Mouse (Mus musculus): ENCODE data around the gene B4galnt4. TPM values are rescaled to one million over a fixed set of nuclear protein-coding genes. Genes with fewer than 3 reads are reported as not detected.

The B4galnt4 gene
- polyA plus RNA-seq, 1 experiment: 103 TPM

GRCm38 (mm10) chr7:141068351-141068750 is 7.4 kb downstream of the B4galnt4 start:
- no peak for DNase-seq (ENCODE audit: extremely low spot score in 1 of 2, low spot score in 1 of 2)

DNA sequence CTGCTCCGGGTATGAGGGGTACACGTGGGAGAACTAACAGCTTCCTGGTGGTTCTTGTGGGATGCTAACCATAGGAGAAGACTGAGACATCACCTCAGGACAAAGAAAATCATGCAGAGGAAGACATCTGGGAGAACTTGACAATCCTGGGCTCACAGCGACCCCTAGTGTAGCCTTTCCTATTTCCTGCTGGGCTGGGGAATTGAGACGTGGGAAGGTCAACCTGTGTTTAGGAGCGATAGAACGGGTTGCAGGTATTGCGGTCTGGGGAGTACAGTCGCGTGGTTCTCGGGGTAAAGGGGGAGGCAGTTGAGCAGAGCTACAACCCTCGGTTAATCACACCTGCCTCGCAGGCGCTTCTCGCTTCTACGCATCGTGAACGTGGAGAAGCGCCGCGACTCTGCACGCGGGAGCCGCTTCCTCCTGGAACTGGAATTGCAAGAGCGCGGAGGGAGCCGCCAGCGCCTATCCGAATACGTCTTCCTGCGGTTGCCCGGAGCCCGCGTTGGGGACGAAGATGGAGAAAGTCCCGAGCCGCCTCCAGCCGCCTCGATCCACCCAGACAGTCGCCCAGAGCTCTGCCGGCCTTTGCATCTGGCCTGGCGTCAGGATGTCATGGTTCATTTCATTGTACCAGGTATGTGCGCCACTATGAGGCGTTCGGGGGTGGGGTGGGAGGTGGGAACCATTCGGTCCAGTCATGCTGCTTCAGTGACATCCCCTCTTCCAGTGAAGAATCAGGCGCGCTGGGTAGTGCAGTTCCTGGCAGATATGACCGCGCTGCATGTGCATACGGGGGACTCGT is 9.4 kb downstream of the B4galnt4 start:
- DNase-seq (ENCODE audit: extremely low spot score in 1 of 2, low spot score in 1 of 2): peak in 1 of 2 experiments; percentile 91

DNA sequence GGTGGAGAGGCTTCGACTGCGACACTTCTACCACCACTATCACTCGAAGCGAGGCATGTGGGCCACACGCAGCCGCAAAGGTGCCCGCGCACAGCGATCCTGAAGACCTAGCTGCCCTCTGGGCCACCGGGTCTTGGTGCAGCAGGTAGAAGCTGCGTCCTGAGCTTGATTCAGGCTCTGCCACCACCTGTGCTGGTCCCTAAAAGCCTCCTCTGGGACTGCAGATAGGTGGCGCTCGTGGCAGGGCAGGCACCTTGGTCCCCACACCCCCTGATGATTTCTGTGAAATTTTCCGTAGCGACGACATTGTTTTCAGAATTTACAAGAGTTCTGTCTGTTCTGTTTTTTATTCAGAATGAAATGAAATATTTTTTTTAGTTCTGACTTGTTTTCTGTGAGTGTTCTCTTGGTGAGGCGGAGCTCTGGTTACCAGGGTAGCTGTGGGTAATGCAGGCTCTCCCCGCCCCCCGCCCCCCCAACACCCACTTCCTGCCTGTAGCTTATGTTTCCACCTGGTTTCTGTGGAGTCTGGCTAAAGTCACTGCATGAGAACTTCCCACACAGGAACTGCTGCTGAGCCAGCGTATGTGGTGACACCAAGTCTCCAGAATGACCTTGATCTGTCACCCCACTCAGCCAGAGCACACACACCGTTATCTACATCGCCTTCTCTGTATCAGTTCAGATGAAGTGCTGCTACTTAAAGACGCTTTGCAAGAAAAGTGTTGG is 11.3 kb downstream of the B4galnt4 start:
- peak in 1 of 2 experiments; percentile 55 for DNase-seq (ENCODE audit: extremely low spot score in 1 of 2, low spot score in 1 of 2)

GRCm38 (mm10) chr7:141073782-141074181 is 12.9 kb downstream of the B4galnt4 start:
- DNase-seq (ENCODE audit: extremely low spot score in 1 of 2, low spot score in 1 of 2): peak in 1 of 2 experiments; percentile 45

DNA sequence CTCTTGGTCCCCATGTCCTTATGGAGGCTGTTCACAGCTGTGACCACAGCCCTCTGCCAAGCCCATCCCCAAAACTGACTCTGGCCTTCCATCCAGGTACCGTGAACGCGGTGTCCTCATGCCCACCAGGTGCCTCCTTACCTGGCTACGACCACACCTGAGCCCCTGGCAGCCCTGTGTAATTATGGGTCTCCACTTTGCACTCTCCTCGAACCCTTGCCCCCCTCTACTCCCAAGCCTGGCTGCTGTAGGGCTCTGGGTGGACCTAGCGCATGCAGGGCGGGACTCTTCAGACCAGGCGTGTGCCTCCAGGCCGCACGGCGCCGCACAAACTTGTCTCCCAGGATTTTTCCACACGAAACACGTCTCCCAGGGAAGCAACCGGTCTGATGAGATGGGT is 16.9 kb downstream of the B4galnt4 start, which contains the start of gene Pkp3:
Pkp3 (plus strand) TSS at position 378 of the 400 bp plus-strand sequence.
- DNase-seq (ENCODE audit: extremely low spot score in 1 of 2, low spot score in 1 of 2): no peak

- no peak for DNase-seq (ENCODE audit: extremely low spot score in 1 of 2, low spot score in 1 of 2)
These were observed 18.0 kb downstream of the B4galnt4 start for GRCm38 (mm10) chr7:141078876-141079275.

GRCm38 (mm10) chr7:141079481-141080449 is 18.9 kb downstream of the B4galnt4 start:
- DNase-seq (ENCODE audit: extremely low spot score in 1 of 2, low spot score in 1 of 2): no peak

- no peak for DNase-seq (ENCODE audit: extremely low spot score in 1 of 2, low spot score in 1 of 2)
These were observed 27.0 kb downstream of the B4galnt4 start for GRCm38 (mm10) chr7:141087894-141088293.

- no peak for DNase-seq (ENCODE audit: extremely low spot score in 1 of 2, low spot score in 1 of 2)
These were observed 27.6 kb downstream of the B4galnt4 start for GRCm38 (mm10) chr7:141088473-141088872.

DNA sequence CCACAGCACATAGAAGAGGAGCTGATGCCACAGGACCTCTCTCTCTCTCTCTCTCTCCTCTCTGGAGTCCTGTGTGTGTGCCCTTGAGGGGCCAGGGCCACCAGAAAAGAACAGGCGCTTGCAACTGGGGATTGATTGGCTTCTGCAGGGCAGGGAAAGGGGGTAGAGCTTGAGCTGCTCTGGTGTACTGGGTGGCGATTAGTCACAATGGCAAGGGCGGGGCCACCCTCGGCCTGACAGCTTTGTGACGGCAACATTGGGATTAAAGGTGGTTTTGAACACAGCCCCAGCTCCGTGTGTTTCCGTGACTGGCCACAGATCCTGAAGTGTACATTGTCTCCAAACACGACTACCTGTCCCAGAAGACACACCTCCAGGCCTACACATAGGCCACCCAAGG is 29.3 kb downstream of the B4galnt4 start:
- no peak for DNase-seq (ENCODE audit: extremely low spot score in 1 of 2, low spot score in 1 of 2)

DNA sequence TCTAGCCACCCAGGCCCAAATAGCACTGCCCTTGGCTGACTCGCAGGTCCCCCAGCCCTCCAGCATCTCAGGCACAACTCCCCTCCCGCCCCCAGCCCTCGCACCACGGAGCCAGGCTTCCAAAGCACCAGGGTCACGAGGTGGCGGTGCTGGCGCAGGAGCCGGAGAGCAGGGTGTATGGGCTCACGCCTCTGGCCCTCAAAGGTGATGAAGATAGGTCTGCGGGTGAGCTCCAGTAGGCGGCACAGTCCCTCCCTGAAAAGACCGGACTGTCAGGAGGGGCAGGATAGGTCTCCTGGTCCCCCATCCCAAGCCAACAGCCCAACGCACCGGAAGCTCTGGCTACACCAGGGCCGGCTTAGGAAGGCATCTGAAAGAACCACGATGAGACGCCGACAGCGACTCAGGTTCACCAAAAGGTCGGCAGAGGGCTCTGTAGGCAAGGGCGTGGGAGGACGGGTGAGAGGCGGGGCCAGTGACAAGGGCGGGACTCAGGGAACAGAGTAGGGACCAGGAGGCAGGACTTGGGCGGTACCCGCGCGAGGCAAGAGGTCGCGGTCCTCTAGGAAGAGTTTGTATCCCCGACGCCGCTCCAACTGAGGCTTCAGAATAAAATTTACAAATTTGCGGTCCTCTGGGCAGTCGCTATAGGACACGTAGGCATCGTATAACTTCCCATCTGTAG is 31.3 kb downstream of the B4galnt4 start:
- DNase-seq (ENCODE audit: extremely low spot score in 1 of 2, low spot score in 1 of 2): peak in 1 of 2 experiments; percentile 53

- DNase-seq (ENCODE audit: extremely low spot score in 1 of 2, low spot score in 1 of 2): no peak
These were observed 33.0 kb downstream of the B4galnt4 start for GRCm38 (mm10) chr7:141093950-141094349.

DNA sequence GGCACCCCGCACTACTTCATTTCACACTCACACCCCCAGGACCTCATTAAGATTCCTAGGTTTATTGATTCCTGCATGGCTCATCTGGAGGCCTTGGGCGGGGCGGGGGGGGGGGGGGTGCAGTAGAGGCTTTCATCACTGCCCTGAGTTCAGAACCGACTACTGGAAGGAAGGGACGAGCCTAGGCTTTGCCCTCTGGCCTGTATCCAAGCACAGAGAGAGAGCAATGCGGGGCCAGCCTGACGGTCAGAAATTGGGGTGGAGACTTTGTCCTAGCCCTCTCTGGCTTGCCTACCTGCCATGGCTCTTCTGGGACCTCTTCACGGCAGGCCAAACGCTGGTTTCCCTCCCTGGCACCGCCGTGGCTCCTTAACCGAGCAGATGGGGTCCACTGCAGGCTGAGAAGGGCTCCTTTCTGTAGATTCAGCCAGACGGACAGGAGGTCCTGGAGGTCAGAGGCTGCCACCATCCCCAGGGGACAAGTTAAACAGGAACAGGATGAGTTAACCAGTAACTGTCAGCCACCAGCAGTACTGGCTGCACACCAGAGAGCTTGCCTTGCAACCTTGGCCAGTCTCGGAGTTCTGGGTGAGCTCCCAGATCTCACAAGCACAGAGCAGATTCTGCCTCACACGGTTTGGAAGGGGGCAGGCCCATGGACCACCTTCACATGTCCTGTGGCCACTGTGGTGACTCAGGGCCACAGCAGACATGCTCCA is 33.7 kb downstream of the B4galnt4 start:
- no peak for DNase-seq (ENCODE audit: extremely low spot score in 1 of 2, low spot score in 1 of 2)

- no peak for DNase-seq (ENCODE audit: extremely low spot score in 1 of 2, low spot score in 1 of 2)
These were observed 35.1 kb downstream of the B4galnt4 start for GRCm38 (mm10) chr7:141096021-141096420.

GRCm38 (mm10) chr7:141096649-141097056 is 35.7 kb downstream of the B4galnt4 start:
- no peak for DNase-seq (ENCODE audit: extremely low spot score in 1 of 2, low spot score in 1 of 2)

GRCm38 (mm10) chr7:141097177-141097576 is 36.3 kb downstream of the B4galnt4 start:
- DNase-seq (ENCODE audit: extremely low spot score in 1 of 2, low spot score in 1 of 2): no peak

GRCm38 (mm10) chr7:141099911-141100691 is 39.2 kb downstream of the B4galnt4 start, which contains the start of gene Sigirr:
Gene Sigirr (minus strand): TSS chr7:141100572.
- DNase-seq (ENCODE audit: extremely low spot score in 1 of 2, low spot score in 1 of 2): peak in 1 of 2 experiments; percentile 37

DNA sequence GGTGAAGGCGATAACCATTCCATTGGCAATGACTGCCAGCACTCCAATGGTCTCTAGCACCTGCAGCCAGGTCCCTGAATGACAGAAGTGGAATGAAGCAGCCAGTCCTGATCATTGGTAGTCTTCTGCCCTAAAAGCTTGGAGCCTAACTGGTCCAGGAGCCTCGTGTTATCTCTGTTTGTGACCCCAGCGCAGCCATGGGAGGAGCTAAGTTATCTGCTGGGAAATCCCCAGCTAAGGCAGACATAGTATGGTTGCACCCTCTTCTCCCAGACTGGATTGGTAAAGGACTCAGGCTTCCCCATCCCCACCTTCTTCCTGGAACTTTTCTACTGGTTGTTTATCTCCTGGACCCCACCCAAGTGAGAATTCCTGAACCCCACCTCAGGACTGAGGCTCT is 42.3 kb downstream of the B4galnt4 start:
- DNase-seq (ENCODE audit: extremely low spot score in 1 of 2, low spot score in 1 of 2): no peak

All from frontal cortex, adult 2 months (tissue).